Mouse (Mus musculus): ENCODE measurements around the gene Gm20388. TPM values are rescaled to one million over a fixed set of nuclear protein-coding genes. Genes with fewer than 3 reads are reported as not detected.

Gene Gm20388
- polyA plus RNA-seq, 1 experiment = 18.7 TPM

GRCm38 (mm10) chr8:121968542-121968941, 2057.9 kb downstream of the Gm20388 start:
- H3K27ac ChIP-seq (ENCODE audit: insufficient read depth, low read length) = no peak overlapping the region
- no peaks in the 10 kb centered on the region for H3K27me3 ChIP-seq (ENCODE audit: control insufficient read depth, insufficient read depth, low read length)
- no peak overlapping the region for H3K4me3 ChIP-seq (replicated peaks; ENCODE audit: insufficient read depth, low read depth, low read length)
- peaks cover 31% of the 10 kb centered on the region for H3K4me1 ChIP-seq (ENCODE audit: control insufficient read depth, insufficient read depth, low read length)
- TF ChIP-seq CTCF (IDR thresholded peaks at IDR 0.05; ENCODE audit: borderline replicate concordance, insufficient read depth, low read depth, low read length) (no peak), POLR2A (IDR thresholded peaks at IDR 0.05; ENCODE audit: borderline replicate concordance, insufficient read depth, low read length) (no peak)
- no peak for DNase-seq
- 80% methylated on average over 4 of the region's 4 CpGs for WGBS

- Histone ChIP-seq H3K4me1 (ENCODE audit: control insufficient read depth, insufficient read depth, low read length) (peaks cover 31% of the 10 kb centered on the region), H3K27me3 (ENCODE audit: control insufficient read depth, insufficient read depth, low read length) (no peaks in the 10 kb centered on the region), H3K4me3 (replicated peaks; ENCODE audit: insufficient read depth, low read depth, low read length) (no peak overlapping the region), H3K27ac (ENCODE audit: insufficient read depth, low read length) (no peak overlapping the region)
- 85% methylated on average over 8 of the region's 8 CpGs for WGBS
- DNase-seq = no peak
- TF ChIP-seq CTCF (IDR thresholded peaks at IDR 0.05; ENCODE audit: borderline replicate concordance, insufficient read depth, low read depth, low read length) = no peak
- no peak for TF ChIP-seq POLR2A (IDR thresholded peaks at IDR 0.05; ENCODE audit: borderline replicate concordance, insufficient read depth, low read length)
Measured at GRCm38 (mm10) chr8:121970225-121970624, 2059.6 kb downstream of the Gm20388 start.

GRCm38 (mm10) chr8:121971488-121972058, 2060.9 kb downstream of the Gm20388 start:
- DNase-seq = no peak
- 90% methylated on average over 17 of the region's 17 CpGs for WGBS
- H3K4me1 ChIP-seq (ENCODE audit: control insufficient read depth, insufficient read depth, low read length) = peaks cover 21% of the 10 kb centered on the region
- no peak overlapping the region for H3K27ac ChIP-seq (ENCODE audit: insufficient read depth, low read length)
- H3K4me3 ChIP-seq (replicated peaks; ENCODE audit: insufficient read depth, low read depth, low read length) = no peak overlapping the region
- no peaks in the 10 kb centered on the region for H3K27me3 ChIP-seq (ENCODE audit: control insufficient read depth, insufficient read depth, low read length)
- TF ChIP-seq CTCF (IDR thresholded peaks at IDR 0.05; ENCODE audit: borderline replicate concordance, insufficient read depth, low read depth, low read length) = no peak
- TF ChIP-seq POLR2A (IDR thresholded peaks at IDR 0.05; ENCODE audit: borderline replicate concordance, insufficient read depth, low read length) = no peak

GRCm38 (mm10) chr8:121973906-121974305, 2063.3 kb downstream of the Gm20388 start:
- TF ChIP-seq POLR2A (IDR thresholded peaks at IDR 0.05; ENCODE audit: borderline replicate concordance, insufficient read depth, low read length) = no peak
- WGBS = 96% methylated on average over 28 of the region's 28 CpGs
- no peaks in the 10 kb centered on the region for H3K27me3 ChIP-seq (ENCODE audit: control insufficient read depth, insufficient read depth, low read length)
- no peak overlapping the region for H3K27ac ChIP-seq (ENCODE audit: insufficient read depth, low read length)
- H3K4me3 ChIP-seq (replicated peaks; ENCODE audit: insufficient read depth, low read depth, low read length) = no peak overlapping the region
- peaks cover 6% of the 10 kb centered on the region for H3K4me1 ChIP-seq (ENCODE audit: control insufficient read depth, insufficient read depth, low read length)
- DNase-seq = no peak

GRCm38 (mm10) chr8:121977819-121978590, 2067.4 kb downstream of the Gm20388 start:
- H3K4me1 ChIP-seq (ENCODE audit: control insufficient read depth, insufficient read depth, low read length) = peaks cover 11% of the 10 kb centered on the region
- H3K27me3 ChIP-seq (ENCODE audit: control insufficient read depth, insufficient read depth, low read length) = no peaks in the 10 kb centered on the region
- WGBS = 54% methylated on average over 8 of the region's 8 CpGs
- TF ChIP-seq POLR2A (IDR thresholded peaks at IDR 0.05; ENCODE audit: borderline replicate concordance, insufficient read depth, low read length) = no peak
- TF ChIP-seq CTCF (IDR thresholded peaks at IDR 0.05; ENCODE audit: borderline replicate concordance, insufficient read depth, low read depth, low read length) = peak; percentile 85
- H3K27ac ChIP-seq (ENCODE audit: insufficient read depth, low read length) = no peak overlapping the region
- H3K4me3 ChIP-seq (replicated peaks; ENCODE audit: insufficient read depth, low read depth, low read length) = no peak overlapping the region
- DNase-seq = peak; percentile 44 to 65

- DNase-seq = no peak
- WGBS = 87% methylated on average over 13 of the region's 13 CpGs
- peaks cover 11% of the 10 kb centered on the region for H3K4me1 ChIP-seq (ENCODE audit: control insufficient read depth, insufficient read depth, low read length)
- H3K4me3 ChIP-seq (replicated peaks; ENCODE audit: insufficient read depth, low read depth, low read length) = no peak overlapping the region
- TF ChIP-seq POLR2A (IDR thresholded peaks at IDR 0.05; ENCODE audit: borderline replicate concordance, insufficient read depth, low read length) (no peak), CTCF (IDR thresholded peaks at IDR 0.05; ENCODE audit: borderline replicate concordance, insufficient read depth, low read depth, low read length) (no peak)
- H3K27ac ChIP-seq (ENCODE audit: insufficient read depth, low read length) = no peak overlapping the region
- no peaks in the 10 kb centered on the region for H3K27me3 ChIP-seq (ENCODE audit: control insufficient read depth, insufficient read depth, low read length)
Measured at GRCm38 (mm10) chr8:121978670-121979069, 2068.0 kb downstream of the Gm20388 start.

- peaks cover 11% of the 10 kb centered on the region for H3K4me1 ChIP-seq (ENCODE audit: control insufficient read depth, insufficient read depth, low read length)
- TF ChIP-seq CTCF (IDR thresholded peaks at IDR 0.05; ENCODE audit: borderline replicate concordance, insufficient read depth, low read depth, low read length) (no peak), POLR2A (IDR thresholded peaks at IDR 0.05; ENCODE audit: borderline replicate concordance, insufficient read depth, low read length) (no peak)
- WGBS = 77% methylated on average over 11 of the region's 11 CpGs
- 0 out of 2 replicates have a peak overlapping the region, but pooled peaks have one; percentile 1 for H3K27ac ChIP-seq (ENCODE audit: insufficient read depth, low read length)
- no peak overlapping the region for H3K4me3 ChIP-seq (replicated peaks; ENCODE audit: insufficient read depth, low read depth, low read length)
- DNase-seq = no peak
- no peaks in the 10 kb centered on the region for H3K27me3 ChIP-seq (ENCODE audit: control insufficient read depth, insufficient read depth, low read length)
Measured at GRCm38 (mm10) chr8:121980792-121981519, 2070.3 kb downstream of the Gm20388 start.
